Mouse (Mus musculus) retina, embryonic 14.5 days (tissue): Measurements from ENCODE around the gene Smarca1.

ENCODE experiments used
- DNase-seq: peaks from one replicate; pipeline ENCODE4 v3.0.0-alpha.2; 2015; ENCODE audit warnings: low spot score

Gene Smarca1

DNA sequence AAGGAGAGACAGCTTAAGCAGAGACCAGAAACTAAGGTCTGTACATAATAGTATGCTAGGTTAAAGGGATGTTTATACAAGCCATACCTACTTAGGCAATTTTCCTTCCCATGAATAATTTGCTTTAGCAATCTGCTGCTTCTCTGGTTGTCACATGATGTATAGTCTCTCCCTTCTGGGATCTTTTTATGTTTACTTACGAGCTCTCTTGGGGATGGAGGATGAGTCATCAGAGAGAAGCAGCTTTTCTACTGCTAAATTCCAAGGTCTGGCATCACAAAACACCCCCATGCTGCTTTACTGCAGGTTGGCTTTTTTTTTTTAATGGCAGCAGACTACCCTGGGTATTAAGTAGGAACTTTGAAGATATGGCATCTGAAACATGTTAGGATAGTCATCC is 132.6 kb downstream of the Smarca1 start:
- DNase-seq = no peak
